Mouse (Mus musculus) heart, adult 18-20 months (tissue): Measurements from ENCODE around the gene Fam107b. TPM values are rescaled to one million over a fixed set of nuclear protein-coding genes. Genes with fewer than 3 reads are reported as not detected.

ENCODE experiments used
- DNase-seq, 2 experiments: peaks; one replicate each; pipeline ENCODE4 v3.0.0; 2021 to 2022; ENCODE audit warnings: mixed read lengths in 1 of 2
- total RNA-seq, 2 experiments: library from RNA; stranded (reverse); gene quantifications; 2 replicates each; pipeline ENCODE4 v1.2.3; 2021

Fam107b gene
- total RNA-seq, 2 experiments from 2014 or later, result 5.5 to 11.9 TPM

GRCm38 (mm10) chr2:3608868-3609854 lies 38.9 kb downstream of the Fam107b start:
- no peak for DNase-seq

GRCm38 (mm10) chr2:3618446-3618845 lies 48.2 kb downstream of the Fam107b start:
- no peak for DNase-seq

DNA sequence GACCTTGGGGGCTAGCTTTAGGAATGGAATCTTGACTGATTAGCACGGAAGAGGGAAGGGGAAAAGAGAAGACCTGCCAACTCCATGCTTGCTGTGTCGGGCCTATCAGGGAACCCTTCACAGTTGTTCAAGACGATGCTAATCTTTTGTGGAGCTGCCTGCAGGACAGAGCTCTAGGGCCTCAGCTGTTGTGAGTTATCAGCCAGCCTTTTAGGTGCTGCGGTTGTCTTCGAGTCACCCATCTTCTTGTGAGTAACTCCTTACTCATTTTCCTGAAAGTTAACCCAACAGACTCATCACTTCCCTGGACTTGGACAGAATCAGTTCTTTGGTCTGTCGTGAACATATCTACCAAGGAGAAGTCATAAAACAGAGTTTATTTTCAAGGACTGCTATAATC lies 51.3 kb downstream of the Fam107b start:
- no peak for DNase-seq

- no peak for DNase-seq
Measured at GRCm38 (mm10) chr2:3622158-3622557, 51.9 kb downstream of the Fam107b start.

GRCm38 (mm10) chr2:3623207-3623980 lies 53.1 kb downstream of the Fam107b start:
- no peak for DNase-seq

DNA sequence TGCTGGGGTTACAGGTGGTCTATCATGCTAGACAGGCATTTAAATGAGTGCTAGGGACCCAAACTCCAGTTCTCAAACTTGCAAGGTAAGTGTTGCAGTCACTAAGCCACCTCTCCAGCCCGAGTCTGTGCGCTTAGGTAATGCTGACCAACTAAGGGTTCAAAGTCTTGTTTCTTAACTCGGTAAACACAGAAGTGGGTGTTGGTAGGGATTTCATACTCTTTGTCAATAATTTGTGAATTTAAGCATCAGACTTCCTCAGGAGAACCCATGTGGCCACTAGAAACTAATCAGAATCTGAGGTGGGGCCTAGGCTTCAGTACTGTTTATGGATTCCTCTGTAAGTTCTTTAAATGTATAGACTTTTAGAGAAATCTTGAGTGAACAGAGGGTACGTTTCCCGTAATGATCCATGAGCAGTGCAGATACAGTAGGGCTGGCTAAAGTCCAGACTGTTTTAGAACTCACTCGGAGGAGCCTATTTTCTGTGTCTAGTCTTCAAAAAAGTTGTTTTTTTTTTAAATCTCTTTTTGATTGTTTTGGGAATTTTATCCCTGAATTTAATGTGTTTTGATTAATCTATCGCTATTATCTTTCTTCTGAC lies 53.8 kb downstream of the Fam107b start:
- DNase-seq, result no peak

DNA sequence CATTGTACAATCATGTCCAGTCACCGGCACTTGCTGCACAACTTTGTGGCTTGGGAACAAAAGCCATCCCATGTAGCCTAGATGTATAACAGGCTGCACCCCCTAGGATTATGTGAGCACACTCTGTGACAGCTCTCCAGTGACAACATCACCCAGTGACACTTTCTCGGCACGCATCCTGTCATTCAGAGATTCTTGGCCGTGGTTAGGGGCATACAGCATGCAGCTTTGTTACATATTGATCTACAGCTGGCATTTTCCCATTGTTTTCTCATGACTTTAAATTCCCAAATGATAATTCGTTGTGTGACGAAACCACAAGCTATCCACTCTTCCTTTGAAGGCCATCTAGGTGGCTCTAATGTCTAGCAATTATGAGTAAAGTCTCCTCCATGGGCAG lies 58.8 kb downstream of the Fam107b start:
- no peak for DNase-seq

- no peak for DNase-seq
Measured at GRCm38 (mm10) chr2:3629741-3630140, 59.5 kb downstream of the Fam107b start.

DNA sequence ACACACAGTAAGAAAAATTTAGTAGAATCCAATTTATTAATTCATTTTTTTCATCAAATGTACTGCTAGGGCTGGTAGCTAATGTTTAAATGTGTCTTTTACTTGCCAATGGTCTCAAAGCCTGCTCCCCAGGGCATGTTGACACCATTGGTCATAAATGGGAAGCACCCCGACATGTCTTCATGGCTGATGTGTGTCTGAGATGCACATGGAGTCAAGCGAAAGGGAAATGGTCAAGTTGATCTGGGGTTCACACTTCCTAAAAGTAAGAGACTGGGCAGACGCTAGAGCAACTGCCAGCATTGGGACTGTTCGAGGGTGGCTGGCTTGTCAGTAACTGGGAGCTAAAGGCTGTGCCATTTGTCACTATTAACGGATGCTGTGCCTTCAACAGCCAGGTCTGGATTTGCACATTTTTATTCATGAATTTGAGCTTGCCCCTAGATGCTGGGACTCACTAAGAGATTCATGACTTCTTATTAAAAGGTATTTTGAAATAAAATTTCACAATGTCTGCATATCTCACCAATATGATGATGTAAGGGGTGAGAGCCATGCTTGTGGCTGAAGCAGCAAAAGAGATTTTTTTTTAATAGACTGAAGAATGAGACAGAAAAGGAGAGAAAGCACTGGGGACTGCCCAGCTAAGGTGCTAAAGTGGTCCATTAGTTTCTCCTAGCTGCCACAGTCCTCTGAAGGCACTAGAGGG lies 60.6 kb downstream of the Fam107b start:
- no peak for DNase-seq

DNA sequence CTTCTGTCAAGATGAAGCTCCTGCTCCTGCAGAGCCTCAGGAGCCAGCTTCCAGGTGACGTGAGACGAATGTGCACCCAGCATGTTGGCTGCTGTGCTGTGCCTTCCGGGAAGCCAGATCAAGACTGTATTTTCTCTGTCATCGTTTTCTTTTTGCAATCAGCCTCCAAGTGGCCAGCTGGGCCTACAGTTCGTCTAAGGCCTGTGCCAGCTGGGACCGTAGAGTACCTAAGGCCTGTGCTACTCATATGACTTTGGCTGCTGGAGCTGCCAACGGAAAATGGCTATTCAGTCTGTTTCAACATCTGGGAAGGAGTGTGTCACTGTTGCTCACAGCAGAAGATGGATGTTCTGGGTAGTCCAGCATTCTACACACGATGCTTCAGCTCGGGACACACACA lies 62.8 kb downstream of the Fam107b start:
- DNase-seq, result peak in 1 of 2 experiments; percentile 22

GRCm38 (mm10) chr2:3636771-3637170 lies 66.5 kb downstream of the Fam107b start:
- DNase-seq, result no peak

DNA sequence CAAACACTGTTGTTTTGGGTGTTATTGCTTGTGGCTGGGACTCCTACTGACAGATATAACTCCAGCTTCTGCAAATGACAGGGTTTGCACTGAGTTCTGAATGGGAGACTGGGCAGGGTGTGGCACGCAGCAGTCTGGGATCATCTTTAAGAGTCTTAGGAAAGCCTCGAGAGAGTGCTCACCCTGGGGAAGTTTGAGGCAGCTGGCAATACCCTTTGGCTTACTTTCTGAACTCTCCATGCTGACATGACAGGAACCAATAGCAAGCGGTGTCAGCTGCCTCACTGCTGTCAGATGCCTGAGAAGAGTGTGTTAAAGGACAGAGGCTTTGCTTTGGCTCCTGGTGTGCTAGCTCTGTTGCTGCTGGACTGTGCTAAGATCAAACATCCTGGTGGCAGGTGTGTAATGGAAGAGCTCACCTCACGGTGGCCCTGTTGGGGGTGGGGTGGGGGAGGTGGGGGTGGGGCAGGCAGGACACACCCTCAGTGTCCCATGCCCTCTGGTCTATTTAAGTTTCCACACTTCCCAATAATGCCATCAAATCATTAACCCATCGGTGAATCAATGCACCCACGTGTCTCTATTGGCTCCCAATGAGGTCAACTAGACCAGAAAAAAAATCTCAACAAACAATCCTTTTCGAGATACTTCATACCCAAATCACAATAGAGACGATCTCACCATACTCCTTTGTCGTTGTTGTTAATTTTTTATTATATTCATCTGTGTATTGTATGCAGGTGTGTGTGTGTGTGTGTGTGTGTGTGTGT lies 70.9 kb downstream of the Fam107b start:
- DNase-seq, result no peak

DNA sequence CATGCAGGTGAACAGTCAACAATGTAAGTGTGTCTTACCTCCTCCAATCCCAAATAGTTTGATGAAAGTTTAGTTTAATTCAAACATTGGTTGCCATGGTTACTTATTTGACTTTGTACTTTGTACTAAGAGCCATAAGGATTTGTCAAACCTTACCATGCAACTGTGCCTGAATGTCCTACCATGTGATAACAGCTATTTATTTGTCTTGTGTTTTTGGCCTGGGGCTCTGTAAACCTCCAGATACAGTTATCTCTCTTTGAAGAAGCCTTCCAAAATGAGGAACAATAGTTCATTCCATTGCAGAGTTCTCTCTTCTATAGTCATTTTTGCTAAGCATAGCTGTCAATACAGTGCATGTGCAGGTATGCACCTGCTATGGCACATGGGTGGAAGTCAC lies 72.7 kb downstream of the Fam107b start:
- DNase-seq, result no peak

- no peak for DNase-seq
Measured at GRCm38 (mm10) chr2:3645741-3646140, 75.5 kb downstream of the Fam107b start.

DNA sequence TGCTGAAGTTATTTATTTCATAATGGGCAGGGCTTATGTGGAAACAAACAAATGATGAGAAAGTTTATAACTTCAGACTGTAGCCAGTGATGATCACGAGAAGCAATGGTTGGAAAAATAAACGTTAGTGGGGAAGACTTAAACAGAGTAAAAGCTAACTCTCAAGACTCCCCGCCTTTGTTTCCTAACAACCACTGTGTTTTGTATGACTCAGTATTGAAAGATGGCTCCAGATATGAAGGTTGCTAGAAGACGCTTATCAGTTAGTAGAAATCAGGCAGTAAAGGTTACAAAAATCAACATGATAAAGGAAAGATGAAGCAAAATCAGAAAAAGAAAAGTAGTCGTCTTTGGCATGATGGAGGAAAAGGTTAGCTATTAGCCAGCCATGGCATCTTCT lies 78.9 kb downstream of the Fam107b start:
- no peak for DNase-seq

DNA sequence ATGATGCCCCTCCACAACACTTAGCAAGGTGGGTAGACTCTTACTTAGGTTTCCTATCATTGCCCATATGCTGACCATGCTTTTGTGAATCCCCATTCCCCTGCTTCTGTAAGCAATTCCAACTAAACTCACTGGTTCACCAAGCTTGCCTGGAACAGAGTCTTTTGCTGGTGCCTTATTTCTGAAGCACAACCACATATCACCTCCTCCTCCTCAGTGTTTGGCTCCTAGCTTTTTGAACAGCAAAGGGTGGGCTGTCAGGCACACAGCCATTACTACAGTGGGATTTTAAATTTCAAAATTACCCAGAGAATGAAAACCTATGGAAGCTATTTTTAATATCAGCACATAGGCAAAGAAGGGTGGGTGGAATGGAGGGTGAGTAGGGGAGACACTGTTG lies 84.3 kb downstream of the Fam107b start:
- no peak for DNase-seq

GRCm38 (mm10) chr2:3656091-3656490 lies 85.8 kb downstream of the Fam107b start:
- DNase-seq, result no peak

DNA sequence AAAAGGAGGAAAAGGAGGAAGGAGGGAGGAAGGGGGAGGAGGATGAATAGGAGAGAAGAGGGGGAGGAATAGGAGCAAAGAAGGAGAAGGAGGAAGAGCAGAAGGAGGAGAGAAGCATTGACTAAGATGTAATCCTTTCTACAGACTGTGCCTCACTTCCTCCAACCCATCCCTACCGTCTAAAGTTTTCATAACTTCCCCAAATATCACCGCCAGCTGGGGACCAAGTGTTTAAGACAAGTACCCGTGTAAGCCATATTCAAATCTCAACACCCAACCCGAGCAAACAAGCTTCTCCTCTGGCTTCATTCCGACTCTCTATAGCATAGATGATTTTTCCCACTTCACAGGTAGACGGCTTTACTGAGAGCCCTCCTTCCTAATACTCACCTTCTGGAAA lies 86.5 kb downstream of the Fam107b start:
- DNase-seq, result peak in 1 of 2 experiments; percentile 29

- DNase-seq, result no peak
Measured at GRCm38 (mm10) chr2:3657376-3657775, 87.1 kb downstream of the Fam107b start.

DNA sequence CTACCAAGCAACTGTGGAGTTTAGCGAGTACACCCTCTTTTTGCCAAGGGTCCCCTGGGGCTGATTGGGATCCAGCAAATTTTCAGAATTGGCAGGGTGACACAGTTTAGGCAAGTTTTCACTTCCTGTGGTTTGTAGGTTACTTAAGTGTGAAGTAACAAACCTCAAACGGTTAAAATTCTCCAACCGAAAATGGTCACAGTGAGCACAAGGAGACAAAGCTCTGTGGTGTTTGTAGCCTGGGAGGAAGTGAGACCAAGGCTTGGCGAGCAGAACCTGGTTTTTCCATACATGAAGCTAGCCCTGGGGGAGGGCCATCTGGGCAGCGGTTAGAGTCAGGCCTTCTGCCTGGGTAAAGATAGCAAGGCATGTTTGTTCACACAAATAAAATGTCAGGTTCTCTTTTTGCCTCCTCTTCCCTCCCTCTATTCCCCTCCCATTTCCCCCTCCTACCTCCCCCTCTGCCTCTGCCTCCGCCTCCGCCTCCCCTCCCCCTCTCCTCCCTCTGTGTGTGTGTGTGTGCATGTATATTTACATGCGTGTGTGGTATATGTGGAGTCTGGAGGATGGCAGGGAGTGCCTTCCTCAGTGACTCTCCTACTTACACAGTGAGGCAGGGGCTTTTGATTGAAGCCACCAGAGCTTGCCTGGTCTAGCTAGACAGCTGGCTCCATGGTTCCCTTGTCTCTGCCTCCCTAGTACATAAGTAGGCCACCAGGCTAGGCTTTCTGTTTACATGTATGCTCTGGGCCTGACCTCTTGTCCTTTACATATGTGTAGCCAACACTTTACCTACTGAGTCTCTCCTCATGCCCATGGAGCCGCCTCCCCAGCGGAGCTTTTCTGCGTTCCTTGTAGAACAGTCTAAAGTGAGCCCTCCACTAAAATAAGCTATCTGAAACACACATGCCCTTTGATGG lies 87.8 kb downstream of the Fam107b start:
- DNase-seq, result peak; percentile 29 to 65
